Mouse (Mus musculus) stomach, postnatal 0 days (tissue): ENCODE measurements around the gene Ypel2.

Source experiments
- CTCF ChIP-seq: IDR thresholded peaks from 2 replicates; pipeline ENCODE4 v1.5.1; 2016; ENCODE audit warnings: antibody characterized with exemption, low read depth, mild to moderate bottlenecking, moderate library complexity
- EP300 ChIP-seq: optimal IDR thresholded peaks from 2 replicates; pipeline ENCODE3; 2016; ENCODE audit warnings: antibody characterized with exemption

GRCm38 (mm10) chr11:86971057-86971753, 22.3 kb downstream of the Ypel2 start:
- no peak for TF ChIP-seq CTCF
- no peak for TF ChIP-seq EP300
